Mouse (Mus musculus) liver, adult 2 months (tissue): ENCODE data around the gene Gm49342.

Experiments used
- CTCF ChIP-seq: fragments of 200-500 bp; IDR thresholded peaks from 2 replicates; pipeline ENCODE4 v1.5.1; 2011; ENCODE audit warnings: low read depth, low read length, control low read depth
- POLR2A ChIP-seq: fragments of 200-500 bp; IDR thresholded peaks from 2 replicates; pipeline ENCODE4 v1.6.1; 2011; ENCODE audit warnings: low read length, control low read depth; ENCODE audit not compliant: insufficient read depth; ENCODE audit errors: extremely low read depth

DNA sequence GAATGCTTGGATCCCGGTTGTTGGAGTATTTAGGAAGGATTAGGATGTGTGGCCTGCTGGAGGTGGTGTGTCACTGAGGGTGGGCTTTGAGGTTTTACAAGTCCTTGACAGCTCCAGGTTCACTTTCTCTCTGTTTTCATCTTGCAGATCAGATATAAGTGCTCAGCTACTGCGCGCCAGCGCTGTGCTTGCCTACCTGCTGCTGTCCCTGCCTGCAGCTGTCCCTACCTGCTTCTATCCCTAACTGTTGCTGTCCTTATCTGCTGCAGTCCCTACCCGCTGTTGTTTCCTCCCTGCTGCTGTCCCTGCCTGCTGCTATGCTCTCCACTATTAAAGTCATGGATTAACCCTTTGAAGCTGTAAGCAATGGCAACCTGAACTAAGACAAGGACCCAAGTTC lies 30.7 kb downstream of the Gm49342 start:
- TF ChIP-seq CTCF (no peak), POLR2A (no peak)
